Mouse (Mus musculus) midbrain, embryonic 10.5 days (tissue): ENCODE data around the gene Deup1. TPM values are rescaled to one million over a fixed set of nuclear protein-coding genes. Genes with fewer than 3 reads are reported as not detected.
A peak's percentile ranks its signal among the peaks of the same experiment; 100 is the strongest.

Experiments
- DNase-seq: peaks from one replicate; pipeline ENCODE4 v3.0.0-alpha.2; 2017; ENCODE audit warnings: low spot score
- H3K27ac ChIP-seq: fragments of 300-500 bp; sonication (generic); replicated peaks from 2 replicates; pipeline ENCODE4 v1.5.1; 2016; ENCODE audit warnings: mild to moderate bottlenecking
- H3K27me3 ChIP-seq: fragments of 300-500 bp; sonication (generic); 2 replicates; pipeline ENCODE4 v1.6.1; 2016; ENCODE audit warnings: low read depth, mild to moderate bottlenecking; ENCODE audit not compliant: poor library complexity, severe bottlenecking
- H3K36me3 ChIP-seq: fragments of 300-500 bp; sonication (generic); 2 replicates; pipeline ENCODE4 v1.6.1; 2016; ENCODE audit warnings: mild to moderate bottlenecking, moderate library complexity
- H3K4me1 ChIP-seq: fragments of 300-500 bp; sonication (generic); 2 replicates; pipeline ENCODE4 v1.6.1; 2016
- H3K4me3 ChIP-seq: fragments of 300-500 bp; sonication (generic); 2 replicates; pipeline ENCODE4 v1.5.1; 2016; ENCODE audit warnings: mild to moderate bottlenecking, moderate library complexity
- H3K9me3 ChIP-seq: fragments of 300-500 bp; sonication (generic); replicated peaks from 2 replicates; pipeline ENCODE4 v1.6.1; 2016; ENCODE audit warnings: mild to moderate bottlenecking
- WGBS: fragments of 180-500 bp; shearing (Covaris S2); methylation state at CpG from one replicate; pipeline ENCODE4 v1.1.7; 2016; 5-methylcytosine and 5-hydroxymethylcytosine counted together
- polyA plus RNA-seq: library from polyadenylated mRNA; unstranded; fragments of >200 nt; fragmentation: Nextera tagmentation; extraction: Ambion mirVana; gene quantifications from 2 replicates; pipeline ENCODE4 v1.2.1, GENCODE M21; 2016

The Deup1 gene
- polyA plus RNA-seq, 1 experiment from 2014 or later: 0.48 TPM

DNA sequence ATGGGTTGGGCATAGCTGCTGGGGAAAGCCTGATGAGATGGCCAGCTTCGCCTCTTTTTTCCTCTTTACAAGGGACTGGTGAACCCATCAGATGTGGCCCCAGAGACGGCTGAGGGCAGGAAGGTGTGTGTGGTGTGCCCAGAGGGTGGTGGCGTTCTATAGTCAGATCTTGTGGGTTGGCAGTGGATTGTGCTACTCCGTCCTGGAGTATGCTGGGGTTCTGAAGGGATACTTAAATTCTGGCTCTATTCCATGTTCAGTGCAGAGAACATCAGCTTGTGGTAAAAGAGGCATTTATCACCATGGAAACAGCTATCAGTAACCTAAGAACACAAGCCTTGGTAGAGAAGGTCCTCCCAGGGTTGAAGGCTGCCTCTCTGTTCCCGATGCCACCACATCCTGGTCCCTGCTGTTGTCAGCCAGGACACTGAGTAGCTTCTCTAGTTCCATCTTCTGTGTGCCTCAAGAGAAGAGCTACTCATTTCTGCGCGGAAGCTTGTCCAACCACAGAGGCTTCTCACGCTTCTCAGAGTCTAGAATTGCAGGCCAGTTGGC is 88.7 kb downstream of the Deup1 start:
- 95% methylated on average over 8 of the region's 8 CpGs for WGBS
- Histone ChIP-seq H3K27me3 (no peaks in the 10 kb centered on the region), H3K9me3 (no peaks in the 10 kb centered on the region), H3K4me3 (no peak overlapping the region), H3K27ac (no peak overlapping the region), H3K4me1 (peaks cover 15% of the 10 kb centered on the region), H3K36me3 (peaks cover 16% of the 10 kb centered on the region; the same call in 1 of the 2 replicates)
- DNase-seq: no peak

DNA sequence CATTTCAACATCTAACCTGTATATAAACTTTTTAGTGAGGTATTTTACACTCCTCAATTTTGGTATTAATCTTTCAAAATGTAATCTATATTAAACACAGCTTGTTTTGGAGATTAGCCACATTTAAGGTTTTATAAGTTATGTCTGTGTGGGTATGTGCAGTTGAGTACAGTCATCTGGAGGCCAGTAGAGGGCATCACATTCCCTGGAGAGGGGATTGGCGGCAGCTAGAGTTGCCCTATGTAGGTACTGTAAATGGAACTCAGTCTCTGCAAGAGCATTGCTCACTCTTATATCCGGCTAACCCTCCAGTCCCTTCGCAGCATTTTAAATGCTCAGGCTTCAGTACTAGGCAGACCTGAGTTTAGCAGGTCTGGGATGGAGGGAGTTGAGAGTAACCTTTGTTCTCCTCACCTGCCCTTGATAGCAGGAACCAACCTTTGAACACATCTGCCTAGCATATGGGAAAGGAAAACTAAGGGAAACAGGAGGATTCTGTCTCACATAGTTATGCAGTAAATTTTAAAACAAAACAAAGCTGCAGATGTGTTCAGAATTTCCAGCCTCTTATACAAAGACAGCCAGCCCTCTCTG is 90.2 kb downstream of the Deup1 start:
- WGBS: 94% methylated on average over 3 of the region's 3 CpGs

DNA sequence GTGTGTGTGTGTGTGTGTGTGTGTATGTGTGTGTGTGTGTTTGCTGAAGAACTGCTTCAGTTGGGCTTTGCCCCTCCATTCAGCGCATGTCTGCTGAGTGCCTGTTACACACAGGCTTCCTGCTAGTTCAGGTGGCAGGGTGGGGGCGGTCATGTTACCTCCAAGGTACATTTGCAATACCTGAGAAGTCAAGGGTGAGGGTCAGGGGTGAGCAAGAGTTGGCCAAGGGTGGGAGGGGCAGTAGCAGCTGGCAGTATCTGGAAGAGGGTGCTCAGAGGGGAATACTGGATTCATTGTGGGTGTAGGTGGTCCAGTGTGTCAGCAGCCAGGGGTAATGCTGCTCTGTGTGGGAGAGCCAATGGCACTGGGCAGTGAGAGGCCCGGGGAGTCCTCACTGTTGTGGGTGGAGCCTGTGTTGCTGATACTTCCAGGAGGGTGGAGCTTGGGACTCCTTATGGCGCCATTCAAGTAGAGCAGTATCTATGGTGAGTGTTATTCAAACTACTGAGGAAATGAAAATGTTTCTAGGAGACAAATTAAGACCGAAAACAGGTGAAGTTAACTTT is 90.8 kb downstream of the Deup1 start:
- Histone ChIP-seq H3K9me3 (no peaks in the 10 kb centered on the region), H3K4me1 (peaks cover 23% of the 10 kb centered on the region), H3K27me3 (no peaks in the 10 kb centered on the region), H3K27ac (no peak overlapping the region), H3K4me3 (no peak overlapping the region), H3K36me3 (peaks cover 16% of the 10 kb centered on the region; the same call in 1 of the 2 replicates)
- DNase-seq: no peak
- 91% methylated on average over 5 of the region's 5 CpGs for WGBS

More for the DNA sequence above, 90.2 kb downstream of the Deup1 start:
- DNase-seq: no peak
- H3K36me3 ChIP-seq: peaks cover 16% of the 10 kb centered on the region; the same call in 1 of the 2 replicates
- no peaks in the 10 kb centered on the region for H3K9me3 ChIP-seq
- H3K4me3 ChIP-seq: no peak overlapping the region
- no peak overlapping the region for H3K27ac ChIP-seq
- peaks cover 23% of the 10 kb centered on the region for H3K4me1 ChIP-seq
- no peaks in the 10 kb centered on the region for H3K27me3 ChIP-seq

DNA sequence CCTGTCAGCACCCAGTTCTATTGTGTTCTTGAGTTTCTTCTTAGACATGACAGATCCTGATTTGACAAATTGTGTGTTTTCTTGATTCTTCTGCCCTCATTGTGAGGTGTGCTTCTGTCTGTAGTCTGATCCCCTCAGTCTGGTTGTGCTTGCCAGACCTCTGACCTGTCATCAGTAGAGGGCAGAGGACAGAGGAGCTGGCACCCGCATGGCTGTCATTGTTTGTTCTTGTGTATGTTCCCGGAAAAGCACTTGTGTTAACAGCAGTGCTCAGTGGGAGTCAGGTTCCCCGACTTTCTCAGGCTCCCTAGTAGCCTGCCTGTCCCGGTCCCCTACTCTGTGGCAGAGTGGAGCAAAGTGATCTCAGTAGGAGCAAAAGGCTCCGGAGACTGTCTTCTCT is 92.3 kb downstream of the Deup1 start:
- peaks cover 23% of the 10 kb centered on the region for H3K4me1 ChIP-seq
- no peak for DNase-seq
- 66% methylated on average over 5 of the region's 5 CpGs for WGBS
- no peaks in the 10 kb centered on the region for H3K9me3 ChIP-seq
- H3K4me3 ChIP-seq: no peak overlapping the region
- H3K27ac ChIP-seq: 0 out of 2 replicates have a peak overlapping the region, but pooled peaks have one; percentile 46
- peaks cover 14% of the 10 kb centered on the region; the same call in 1 of the 2 replicates for H3K36me3 ChIP-seq
- no peaks in the 10 kb centered on the region for H3K27me3 ChIP-seq

DNA sequence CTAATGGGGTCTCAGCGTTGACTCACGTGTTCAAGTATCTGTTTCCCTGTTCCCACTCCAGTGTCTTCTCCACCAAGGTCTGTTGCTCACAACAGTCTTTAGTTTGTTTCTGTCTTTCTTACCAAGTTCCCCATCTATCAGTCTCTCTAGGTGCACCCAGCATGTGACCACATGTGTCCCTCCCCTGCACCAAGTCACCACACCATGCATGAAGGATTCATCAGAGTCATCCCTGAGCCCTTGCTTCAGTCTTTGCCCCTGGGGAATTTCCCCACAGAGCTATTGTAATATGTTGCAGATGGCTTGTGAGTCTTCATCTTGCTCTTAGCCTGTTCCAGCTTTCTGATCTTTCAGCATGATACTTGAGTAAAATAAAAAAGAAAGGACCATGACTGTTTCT is 93.6 kb downstream of the Deup1 start:
- no peaks in the 10 kb centered on the region for H3K27me3 ChIP-seq
- DNase-seq: no peak
- 94% methylated on average over 2 of the region's 2 CpGs for WGBS
- no peak overlapping the region for H3K27ac ChIP-seq
- H3K9me3 ChIP-seq: no peaks in the 10 kb centered on the region
- no peak overlapping the region for H3K4me3 ChIP-seq
- peaks cover 27% of the 10 kb centered on the region for H3K4me1 ChIP-seq
- H3K36me3 ChIP-seq: 0 out of 2 replicates have a peak, but pooled peaks cover 6% of the 10 kb centered on the region

DNA sequence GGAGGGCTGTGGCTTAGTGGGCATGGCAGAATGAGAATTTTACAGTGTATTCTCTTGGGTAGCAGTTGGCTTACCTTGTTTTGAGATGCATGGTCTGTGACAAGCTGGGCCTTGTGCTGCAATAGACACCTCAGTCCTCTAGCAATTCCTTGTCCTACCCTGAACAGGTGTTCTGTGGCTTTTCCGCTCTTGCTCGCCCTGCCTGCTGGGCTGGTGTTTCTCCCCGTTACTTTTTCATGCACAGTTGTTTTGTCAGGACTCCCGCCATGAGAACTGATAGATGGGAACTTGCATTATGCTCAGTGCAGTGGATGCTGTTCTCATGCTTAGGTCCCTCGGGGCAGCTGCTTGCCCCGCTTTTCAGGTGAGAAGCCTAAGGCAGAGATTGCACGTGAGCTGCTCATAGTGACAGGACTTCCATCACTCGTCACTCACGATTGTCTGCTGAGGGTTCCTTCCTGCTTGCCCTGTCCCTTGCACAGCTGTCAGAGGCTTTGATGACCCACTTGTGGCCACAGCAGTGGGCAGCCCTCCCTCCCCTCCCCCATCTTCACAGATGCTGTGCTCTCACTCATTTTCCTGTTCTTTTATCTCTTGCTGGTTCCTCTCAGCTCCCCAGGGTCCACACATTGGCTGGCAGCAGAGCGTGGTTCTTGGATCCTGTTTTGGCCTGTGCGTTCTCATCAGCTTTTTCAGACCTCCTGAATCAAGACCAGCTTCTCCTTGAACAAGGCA is 94.2 kb downstream of the Deup1 start:
- Histone ChIP-seq H3K27ac (no peak overlapping the region), H3K36me3 (0 out of 2 replicates have a peak, but pooled peaks cover 6% of the 10 kb centered on the region), H3K9me3 (no peaks in the 10 kb centered on the region), H3K4me1 (peaks cover 32% of the 10 kb centered on the region), H3K4me3 (no peak overlapping the region), H3K27me3 (no peaks in the 10 kb centered on the region)
- WGBS: 84% methylated on average over 11 of the region's 11 CpGs
- no peak for DNase-seq

DNA sequence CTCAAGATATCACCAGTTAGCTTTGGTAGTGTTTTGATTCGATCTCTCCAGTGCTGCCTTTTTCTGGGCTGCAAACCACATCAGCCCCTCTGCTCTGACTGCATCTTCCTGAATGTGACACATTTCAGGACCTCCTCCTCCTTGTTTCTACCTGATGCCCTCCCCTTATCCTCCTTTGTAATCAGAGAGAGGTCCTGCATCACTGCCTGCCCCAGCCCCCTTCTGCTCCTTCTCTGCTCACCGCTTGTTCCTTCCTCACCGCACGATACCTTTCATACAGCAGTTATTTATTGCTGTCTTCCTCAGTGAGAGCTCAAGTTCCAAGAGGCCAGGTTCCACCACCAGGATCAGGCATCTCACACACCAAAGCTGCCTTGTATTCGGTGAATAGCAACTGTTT is 96.5 kb downstream of the Deup1 start:
- no peak for DNase-seq
- WGBS: 91% methylated on average over 5 of the region's 5 CpGs
- Histone ChIP-seq H3K4me1 (peaks cover 32% of the 10 kb centered on the region), H3K4me3 (no peak overlapping the region), H3K27ac (no peak overlapping the region), H3K36me3 (peaks cover 7% of the 10 kb centered on the region; the same call in 1 of the 2 replicates), H3K9me3 (no peaks in the 10 kb centered on the region), H3K27me3 (no peaks in the 10 kb centered on the region)

DNA sequence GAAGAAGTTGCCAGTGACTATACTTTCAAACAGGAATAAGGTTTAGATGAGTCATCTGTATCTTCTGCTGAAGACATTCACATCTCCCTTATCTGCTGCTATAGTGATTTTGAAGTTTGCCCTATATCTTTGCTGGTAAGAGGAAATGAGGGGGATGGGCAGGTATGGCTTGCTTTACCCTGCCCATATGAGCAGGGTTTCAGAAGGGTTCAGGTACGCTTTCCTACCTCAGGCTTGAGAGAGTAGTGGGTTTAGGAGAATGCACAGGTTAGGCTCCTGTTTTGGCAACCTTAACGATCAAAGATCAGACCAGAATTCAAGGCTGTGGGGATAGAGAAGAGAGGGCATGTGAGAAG is 97.8 kb downstream of the Deup1 start:
- H3K4me1 ChIP-seq: peaks cover 24% of the 10 kb centered on the region
- no peaks in the 10 kb centered on the region for H3K9me3 ChIP-seq
- H3K4me3 ChIP-seq: no peak overlapping the region
- H3K36me3 ChIP-seq: peaks cover 10% of the 10 kb centered on the region; the same call in 1 of the 2 replicates
- WGBS: 95% methylated on average over 2 of the region's 2 CpGs
- H3K27me3 ChIP-seq: no peaks in the 10 kb centered on the region
- no peak for DNase-seq
- no peak overlapping the region for H3K27ac ChIP-seq

DNA sequence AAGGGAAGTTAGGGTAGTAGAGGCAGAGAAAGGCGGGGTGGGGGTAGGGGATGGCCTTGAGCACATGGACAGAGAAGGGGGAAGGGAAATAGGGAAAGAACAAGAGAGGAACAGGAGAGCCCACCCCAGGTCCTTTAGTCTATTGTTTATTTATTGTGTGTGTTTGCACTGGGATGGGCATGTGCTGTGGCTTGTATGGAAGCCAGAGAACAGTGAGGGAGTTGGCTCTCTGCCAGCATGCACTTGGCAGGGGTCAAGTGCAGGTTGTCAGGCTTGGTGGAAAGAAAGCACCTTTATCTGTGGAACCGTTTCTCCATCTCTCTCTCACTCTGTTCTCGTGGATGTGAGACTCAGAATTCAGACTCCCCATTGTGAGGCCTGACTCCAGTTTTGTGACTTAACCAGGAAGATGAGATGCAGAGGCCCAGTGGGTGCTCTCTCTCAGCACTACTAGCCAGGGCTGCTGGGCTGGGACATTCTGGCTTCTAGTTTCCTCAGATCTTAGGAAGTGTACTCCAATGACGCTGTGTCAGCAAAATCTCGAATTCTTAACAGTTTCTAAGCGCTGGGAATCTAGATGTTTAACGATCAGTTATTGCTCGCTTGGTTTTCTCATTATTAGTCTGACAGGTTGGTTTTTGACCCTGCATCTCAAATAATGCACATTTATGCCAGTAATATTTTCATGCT is 98.3 kb downstream of the Deup1 start:
- Histone ChIP-seq H3K27me3 (no peaks in the 10 kb centered on the region), H3K27ac (no peak overlapping the region), H3K36me3 (peaks cover 10% of the 10 kb centered on the region; the same call in 1 of the 2 replicates), H3K4me3 (no peak overlapping the region), H3K4me1 (peaks cover 21% of the 10 kb centered on the region), H3K9me3 (no peaks in the 10 kb centered on the region)
- 81% methylated on average over 8 of the region's 8 CpGs for WGBS
- DNase-seq: no peak

DNA sequence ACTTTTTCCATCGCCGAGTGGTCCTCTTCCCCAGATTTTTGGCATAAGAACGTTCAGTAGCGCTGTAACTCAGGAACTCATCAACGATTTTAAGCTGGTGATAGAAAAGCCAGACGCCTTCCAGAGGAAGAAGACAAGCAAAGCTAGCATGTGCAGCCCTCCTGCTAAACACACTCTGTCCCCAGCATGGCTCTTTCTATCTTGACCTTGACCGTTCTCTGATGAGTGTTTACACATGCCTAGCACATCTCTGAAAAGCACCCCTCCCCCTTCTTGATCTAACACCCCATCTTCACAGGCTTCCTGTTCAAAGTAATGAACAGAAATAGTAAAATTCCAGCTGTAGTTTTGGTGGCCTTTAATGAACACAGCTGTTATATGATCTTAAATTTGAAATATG is 99.4 kb downstream of the Deup1 start:
- Histone ChIP-seq H3K9me3 (no peaks in the 10 kb centered on the region), H3K36me3 (peaks cover 10% of the 10 kb centered on the region; the same call in 1 of the 2 replicates), H3K4me1 (peaks cover 10% of the 10 kb centered on the region), H3K4me3 (no peak overlapping the region), H3K27me3 (no peaks in the 10 kb centered on the region), H3K27ac (no peak overlapping the region)
- no peak for DNase-seq
- 94% methylated on average over 7 of the region's 7 CpGs for WGBS

DNA sequence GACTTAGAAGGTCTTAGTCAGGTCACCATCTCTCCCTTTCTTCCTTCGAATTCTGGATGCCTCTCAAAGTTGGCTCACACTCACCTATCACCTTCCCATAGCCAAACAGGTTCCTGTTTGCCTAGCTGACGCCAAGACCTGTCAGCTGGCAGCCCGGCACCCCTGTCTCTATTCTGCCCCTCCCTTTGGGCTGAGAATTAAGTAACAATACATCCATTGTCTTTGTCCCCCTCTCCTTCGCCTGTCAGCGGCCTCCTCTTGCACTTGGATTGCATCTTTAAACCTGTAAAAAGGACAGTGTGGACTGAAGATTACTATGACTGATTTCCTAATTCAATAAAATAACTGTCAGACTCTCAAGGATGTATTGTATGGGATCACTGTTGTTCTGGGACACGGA is 99.9 kb downstream of the Deup1 start:
- H3K36me3 ChIP-seq: peaks cover 10% of the 10 kb centered on the region; the same call in 1 of the 2 replicates
- no peaks in the 10 kb centered on the region for H3K27me3 ChIP-seq
- no peaks in the 10 kb centered on the region for H3K9me3 ChIP-seq
- no peak for DNase-seq
- peaks cover 9% of the 10 kb centered on the region for H3K4me1 ChIP-seq
- no peak overlapping the region for H3K4me3 ChIP-seq
- H3K27ac ChIP-seq: no peak overlapping the region
- 72% methylated on average over 6 of the region's 6 CpGs for WGBS

DNA sequence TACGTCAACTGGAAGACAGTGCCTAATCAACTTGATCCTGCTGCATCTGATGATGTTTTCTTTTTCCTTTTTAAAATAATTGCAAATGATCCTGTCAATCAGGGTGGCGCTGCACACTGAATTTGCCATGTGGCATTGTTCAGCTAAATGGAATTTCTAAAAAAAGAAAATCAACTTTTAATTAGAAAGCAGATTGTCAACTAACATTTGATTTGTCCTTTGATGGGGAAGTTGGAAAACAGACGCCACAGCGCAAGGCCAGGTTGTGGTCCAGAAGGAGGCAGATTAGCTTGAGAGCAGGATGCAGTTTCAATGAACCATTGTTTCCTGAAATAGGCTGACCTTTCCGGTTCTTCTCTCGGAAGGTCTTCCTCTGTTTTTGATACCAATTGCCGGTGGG is 101.2 kb downstream of the Deup1 start:
- Histone ChIP-seq H3K9me3 (no peaks in the 10 kb centered on the region), H3K27ac (no peak overlapping the region), H3K4me1 (peaks cover 9% of the 10 kb centered on the region), H3K27me3 (no peaks in the 10 kb centered on the region), H3K4me3 (no peak overlapping the region), H3K36me3 (peaks cover 9% of the 10 kb centered on the region; the same call in 1 of the 2 replicates)
- 87% methylated on average over 7 of the region's 7 CpGs for WGBS
- DNase-seq: no peak
